Mouse (Mus musculus): ENCODE measurements at regions not wholly inside any gene's neighbourhood (a gene's known extent, or its start where the extent isn't known, plus 50 kb on each side); places are given as distances from the start of the nearest gene placed in this dataset.

DNA sequence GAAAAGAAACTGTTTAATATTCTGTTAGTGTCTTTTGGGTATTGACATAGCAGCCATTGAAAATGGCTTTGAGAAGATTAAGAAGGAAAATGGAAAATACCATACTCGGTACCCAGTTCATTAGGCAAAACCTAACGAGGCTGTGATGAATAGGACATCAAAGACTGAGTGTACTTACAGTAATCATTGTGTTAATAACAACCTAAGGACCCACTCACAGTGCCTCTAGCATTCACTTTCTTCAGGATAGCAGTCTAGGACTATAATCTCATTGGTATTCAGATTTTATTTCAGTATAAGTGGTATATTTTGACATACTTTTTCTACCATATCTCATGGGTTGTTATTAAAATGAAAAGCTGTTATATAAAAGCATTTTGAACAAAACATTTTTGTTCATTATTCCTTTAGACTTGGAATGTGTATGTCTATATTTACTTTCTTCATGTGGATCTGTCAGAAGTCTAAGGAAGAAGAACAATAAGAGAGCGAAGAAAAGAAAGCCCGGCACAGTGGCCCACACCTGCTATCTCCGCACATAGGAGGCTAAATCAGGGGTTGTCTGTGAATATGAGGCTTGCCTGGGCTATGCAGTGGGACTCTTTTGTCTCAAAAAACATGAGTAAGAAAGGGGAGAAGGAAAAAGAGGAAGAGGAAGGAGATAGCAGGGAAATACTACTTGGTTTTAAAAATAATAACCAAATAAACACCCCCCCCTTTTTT lies 116.2 kb upstream of the Pou1f1 start:
- no peak for TF ChIP-seq CHD2 (IDR thresholded peaks at IDR 0.05; ENCODE audit: low read length)
- TF ChIP-seq CTCF (conservative IDR thresholded peaks at IDR 0.05 in 1 of 2, IDR thresholded peaks at IDR 0.05 in 1 of 2; ENCODE audit: low read depth in 2 of 2, low read length in 2 of 2) = no peak
- no peak for TF ChIP-seq POLR2A (IDR thresholded peaks at IDR 0.05; ENCODE audit: low read depth, low read length)
- TF ChIP-seq ZMIZ1 (IDR thresholded peaks at IDR 0.05; ENCODE audit: low read depth, low read length) = no peak
- no peak for TF ChIP-seq USF1 (IDR thresholded peaks at IDR 0.05; ENCODE audit: low read depth, low read length)
- TF ChIP-seq MAFK (IDR thresholded peaks at IDR 0.05; ENCODE audit: insufficient replicate concordance, low read length) = no peak
- TF ChIP-seq SMC3 (IDR thresholded peaks at IDR 0.05; ENCODE audit: low read depth, low read length) = no peak
- no peak for TF ChIP-seq TCF12 (IDR thresholded peaks at IDR 0.05; ENCODE audit: low read depth, low read length)
- TF ChIP-seq MAX (IDR thresholded peaks at IDR 0.05; ENCODE audit: low read length) = no peak
- no peak for TF ChIP-seq KAT2A (IDR thresholded peaks at IDR 0.05; ENCODE audit: insufficient replicate concordance, low read length)
- no peak for TF ChIP-seq MAZ (IDR thresholded peaks at IDR 0.05; ENCODE audit: low read depth, low read length)
- no peak for TF ChIP-seq ZNF384 (IDR thresholded peaks at IDR 0.05; ENCODE audit: low read depth, low read length)
